Mouse (Mus musculus) gastrocnemius, postnatal 4 days (tissue): ENCODE measurements around the gene Usp18. TPM values are rescaled to one million over a fixed set of nuclear protein-coding genes. Genes with fewer than 3 reads are reported as not detected.

Source experiments
- DNase-seq, 2 experiments: peaks; one replicate each; pipeline ENCODE4 v3.0.0; 2021 to 2022; ENCODE audit warnings: low spot score in 2 of 2, mixed read lengths in 2 of 2
- total RNA-seq, 2 experiments: library from RNA; stranded (reverse); gene quantifications; 2 replicates each; pipeline ENCODE4 v1.2.3; 2021

The Usp18 gene
- total RNA-seq, 2 experiments from 2014 or later: 1.0 to 1.2 TPM

DNA sequence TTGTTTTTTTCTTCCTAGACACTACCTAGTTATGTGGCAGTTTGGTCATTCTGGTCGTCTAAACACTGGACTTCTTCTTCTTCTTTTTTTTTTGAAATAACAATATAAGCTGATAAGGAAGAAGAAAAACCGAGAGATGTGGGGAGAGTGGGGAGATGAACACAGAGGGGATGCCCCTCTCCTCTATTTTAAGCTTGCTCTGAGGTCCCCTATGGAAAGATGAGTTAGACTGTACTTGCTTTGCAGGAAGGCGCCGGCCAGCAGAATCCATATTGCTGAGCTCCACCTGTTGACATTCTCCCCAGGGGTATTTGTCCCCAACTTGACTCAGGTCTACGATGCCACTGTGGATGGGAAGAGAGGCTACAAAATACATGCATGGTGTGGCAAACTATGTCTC is 21.6 kb upstream of the Usp18 start:
- DNase-seq: no peak

DNA sequence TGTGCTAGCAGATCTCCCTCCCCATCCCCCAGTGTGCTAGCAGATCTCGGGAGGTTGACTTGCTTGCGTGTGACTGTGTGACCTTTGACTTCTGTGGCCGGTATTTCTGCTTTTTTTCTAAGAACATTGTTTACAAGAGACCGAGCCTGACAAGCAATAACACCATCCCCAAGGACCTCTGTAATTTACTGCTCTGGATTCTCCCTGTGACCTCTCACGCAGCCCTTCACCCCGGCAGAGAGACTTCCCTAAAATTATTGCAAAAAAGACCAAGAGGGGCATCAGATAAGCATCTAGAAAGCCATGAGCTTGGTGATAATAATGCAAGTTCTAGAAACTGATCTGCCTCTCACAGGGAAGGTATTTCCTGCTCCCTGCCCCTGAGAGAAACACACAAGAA is 20.7 kb upstream of the Usp18 start:
- DNase-seq: no peak

DNA sequence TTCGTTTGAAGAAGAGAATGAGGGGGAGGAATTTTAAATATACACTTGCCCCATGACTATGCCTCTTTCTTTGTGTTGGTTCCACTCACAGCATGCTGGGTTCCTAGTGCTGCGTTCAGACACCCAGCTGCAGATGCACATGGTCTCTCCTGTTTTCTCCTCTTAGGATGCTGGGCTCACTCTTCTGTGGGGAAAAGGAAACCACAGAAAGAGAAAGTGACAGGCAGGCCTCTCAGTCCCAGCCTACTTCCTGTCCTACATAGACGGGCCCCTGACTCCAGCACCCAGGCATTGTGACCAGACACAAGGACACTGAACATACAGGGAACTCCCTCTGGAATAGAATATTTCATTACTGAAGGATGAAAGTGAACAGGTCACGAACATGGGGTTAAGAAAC is 19.7 kb upstream of the Usp18 start:
- no peak for DNase-seq

DNA sequence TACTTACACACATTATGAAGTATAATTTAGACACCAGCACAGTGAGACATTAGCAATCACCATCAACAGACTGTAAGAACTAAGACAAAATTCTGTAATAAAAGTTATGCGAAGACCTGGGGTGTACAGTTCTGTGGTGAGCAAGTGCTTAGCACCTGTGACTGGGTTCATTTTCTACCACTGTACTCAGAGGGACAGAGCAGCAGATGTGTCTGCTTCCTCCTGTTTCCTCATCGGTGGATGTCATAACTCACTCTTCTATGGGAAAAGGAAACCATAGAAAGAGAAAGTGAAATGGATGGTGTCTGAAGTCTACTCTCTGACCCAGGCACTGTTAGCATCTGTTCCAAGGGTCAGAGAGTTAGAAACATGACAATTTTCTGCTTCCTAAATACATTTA is 19.0 kb upstream of the Usp18 start:
- DNase-seq: no peak

DNA sequence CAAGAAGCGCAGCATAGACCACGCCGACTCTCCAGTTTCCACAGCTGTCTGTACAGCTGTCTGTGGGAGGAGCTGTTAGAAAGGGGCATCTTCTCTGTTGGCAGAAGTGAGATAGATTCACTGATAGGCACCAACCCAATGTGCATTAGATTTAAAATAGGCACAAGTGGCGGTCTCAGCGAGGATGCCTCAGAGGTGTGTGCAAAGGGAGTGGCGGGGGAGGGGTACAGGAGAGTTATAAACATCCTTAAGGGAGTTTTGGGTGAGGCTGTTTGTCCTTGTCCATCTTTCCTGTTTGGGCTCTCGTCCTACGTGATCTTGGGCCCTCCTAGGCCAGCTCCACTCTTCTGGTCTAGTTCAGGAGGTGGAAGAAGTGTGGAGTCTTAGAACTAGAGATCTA is 17.3 kb upstream of the Usp18 start:
- no peak for DNase-seq

DNA sequence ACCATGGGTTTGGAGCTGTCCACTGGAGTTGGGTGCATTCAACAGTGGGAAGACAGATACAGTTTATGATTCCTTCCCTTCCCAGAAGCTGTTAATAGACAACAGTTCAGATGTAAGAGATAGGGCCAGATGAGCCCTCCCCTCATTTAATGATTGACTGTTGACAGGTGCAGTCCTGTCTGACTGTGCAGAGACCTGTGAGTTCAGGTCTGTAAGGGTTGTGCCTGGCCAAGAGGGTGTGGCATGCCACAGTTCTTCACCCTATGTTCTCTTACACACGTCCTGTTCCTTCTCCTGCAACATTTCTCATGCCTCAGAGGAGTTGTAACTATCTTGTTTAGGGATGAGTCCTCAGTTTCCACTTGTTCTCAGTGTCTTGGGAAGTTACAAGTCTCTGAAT is 13.1 kb upstream of the Usp18 start:
- no peak for DNase-seq

DNA sequence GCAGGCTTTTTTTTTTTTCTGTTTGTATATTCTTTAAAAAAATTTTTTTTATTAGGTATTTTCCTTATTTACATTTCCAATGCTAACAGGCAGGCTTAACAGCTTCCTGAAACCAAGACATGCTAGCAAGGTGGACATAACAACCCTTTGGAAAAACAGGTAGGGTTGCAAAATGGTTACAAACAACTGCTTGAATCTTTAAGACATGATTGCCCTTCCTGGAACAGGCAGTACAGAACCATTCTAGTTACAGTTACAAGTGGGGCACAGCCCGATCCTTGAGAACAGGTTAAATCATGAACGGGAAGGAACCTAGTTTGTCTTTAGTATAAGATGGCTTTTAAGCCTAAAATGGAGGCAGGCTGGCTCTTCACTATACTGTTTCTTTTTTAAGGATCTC is 9.3 kb upstream of the Usp18 start:
- no peak for DNase-seq

DNA sequence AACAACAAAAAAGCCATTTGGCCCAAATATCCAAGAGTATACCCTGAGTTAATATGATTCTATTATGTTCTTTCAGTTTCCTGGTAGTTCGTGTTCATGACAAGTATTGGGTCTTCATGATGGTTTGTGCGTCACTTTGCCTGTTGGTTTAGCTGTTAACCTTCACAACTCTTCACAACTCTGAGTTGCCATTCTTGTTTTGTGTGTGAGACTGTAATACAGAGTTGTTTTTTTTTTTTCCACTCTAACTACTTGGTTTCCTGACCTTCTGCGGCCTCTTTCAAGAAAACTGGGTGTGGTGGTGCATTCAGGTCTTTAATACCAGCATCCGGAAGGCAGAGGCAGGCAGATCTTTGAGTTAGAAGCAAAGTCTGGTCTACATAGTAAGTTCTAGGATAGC is 7.5 kb upstream of the Usp18 start:
- DNase-seq: no peak

DNA sequence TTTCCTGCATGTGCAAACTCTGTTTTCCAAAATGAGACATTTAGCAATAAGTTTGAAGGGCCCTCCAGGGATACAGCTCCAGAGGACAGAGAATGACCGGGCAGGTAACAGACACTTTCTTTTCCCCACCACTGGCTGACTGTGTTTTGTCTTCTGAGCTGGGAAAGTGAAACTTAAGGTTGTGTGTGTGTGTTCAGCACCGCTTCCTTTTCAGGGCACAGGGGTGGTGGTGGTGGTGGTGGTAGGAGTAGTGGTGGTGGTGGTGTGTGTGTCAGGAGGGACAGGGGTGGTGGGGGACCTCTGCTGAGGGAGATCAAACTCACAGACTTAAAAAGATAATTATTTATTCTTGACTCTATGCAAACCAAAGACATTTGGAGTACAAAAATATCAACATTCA is 3.9 kb upstream of the Usp18 start:
- DNase-seq: no peak

DNA sequence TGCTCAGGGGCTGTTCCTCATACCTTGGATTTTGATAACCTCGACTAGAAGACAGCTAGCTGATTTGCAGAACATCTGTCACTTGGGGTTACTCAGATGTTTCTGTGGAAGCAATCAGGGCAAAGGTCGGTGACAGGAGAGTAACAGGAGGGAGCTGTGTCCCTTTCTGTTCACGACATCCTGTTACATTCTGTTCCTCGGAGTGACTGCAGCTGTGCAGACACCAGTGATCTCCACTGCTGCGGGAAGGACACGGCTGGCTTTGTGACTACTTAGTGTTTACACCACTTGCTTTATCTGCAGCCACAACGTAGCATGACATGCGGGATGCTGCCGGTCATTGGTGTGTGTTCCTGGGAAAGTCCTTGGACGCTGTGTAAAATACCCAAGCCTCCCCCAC is 2.5 kb upstream of the Usp18 start:
- no peak for DNase-seq

DNA sequence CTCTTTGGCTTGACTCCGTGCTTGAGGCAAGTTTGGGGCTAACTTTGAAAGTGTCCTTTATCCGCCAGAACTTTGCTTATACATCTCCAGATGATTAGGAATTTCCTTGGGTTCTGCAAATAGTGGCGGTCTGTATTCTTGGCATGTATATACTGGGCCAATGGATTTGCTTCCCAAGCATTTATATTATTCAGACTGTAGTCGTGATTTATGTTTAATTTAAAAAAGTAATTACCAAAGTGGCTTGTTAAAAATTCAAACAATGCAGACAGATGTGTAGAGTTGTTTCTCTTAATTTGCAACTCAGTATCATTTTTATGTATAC is 293 bp downstream of the Usp18 start:
- DNase-seq: no peak

DNA sequence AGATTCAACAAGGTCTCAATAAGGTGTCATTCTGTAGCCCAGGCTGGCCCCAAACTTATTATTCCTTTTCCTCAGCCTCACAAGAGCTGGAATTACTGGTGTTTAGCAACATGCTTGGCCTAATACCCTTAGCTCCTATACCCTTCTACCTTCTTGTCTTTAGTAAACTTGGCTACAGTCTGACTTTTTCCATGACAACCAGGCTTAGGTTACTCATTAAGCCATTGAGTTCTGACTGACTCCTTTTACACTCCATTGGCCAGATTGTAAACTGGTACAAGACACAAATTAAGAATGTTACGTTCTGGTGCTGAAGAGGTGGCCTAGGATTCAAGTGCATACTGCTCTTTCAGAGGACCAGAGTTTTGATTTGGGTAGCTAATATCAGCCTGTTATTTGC is 4.7 kb downstream of the Usp18 start:
- DNase-seq: no peak

DNA sequence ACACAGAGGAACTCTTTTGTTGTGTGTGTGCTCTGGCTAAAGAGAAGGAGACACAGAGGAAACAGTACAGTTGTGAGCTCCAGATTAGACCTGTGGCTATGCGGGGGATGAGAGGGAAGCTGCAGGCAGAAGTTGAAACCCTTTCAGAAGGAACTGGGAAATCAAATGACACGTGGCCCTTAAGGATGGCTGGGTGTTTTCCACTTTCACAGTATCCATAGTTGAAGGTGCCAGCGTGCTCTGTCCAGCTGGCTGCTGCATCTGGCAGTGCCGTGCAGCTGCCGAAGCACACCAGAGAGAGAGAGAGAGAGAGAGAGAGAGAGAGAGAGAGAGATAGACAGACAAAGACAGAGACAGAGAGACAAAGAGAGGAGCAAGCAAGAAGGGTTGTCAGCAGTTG is 5.5 kb downstream of the Usp18 start:
- DNase-seq: no peak

DNA sequence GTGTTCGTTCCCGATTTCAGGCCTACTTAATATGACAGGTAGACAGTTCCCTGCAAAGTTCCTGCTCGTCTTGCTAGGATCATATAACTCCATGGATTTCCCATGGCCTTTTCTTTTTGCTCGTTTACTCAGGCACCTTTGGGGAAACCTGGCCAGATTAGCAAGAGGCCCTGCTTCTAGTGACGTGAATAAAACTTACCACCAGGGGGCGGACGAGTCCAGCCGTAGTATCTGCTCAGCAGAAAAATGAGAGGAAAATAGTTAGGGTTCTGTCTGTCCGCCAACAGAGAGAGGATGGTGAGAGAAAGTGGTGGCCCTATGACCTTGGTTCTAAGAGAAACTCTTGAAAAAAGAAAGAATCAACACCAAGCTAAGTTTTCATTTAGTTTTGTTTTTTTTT is 14.8 kb downstream of the Usp18 start:
- peak; percentile 36 to 71 for DNase-seq

DNA sequence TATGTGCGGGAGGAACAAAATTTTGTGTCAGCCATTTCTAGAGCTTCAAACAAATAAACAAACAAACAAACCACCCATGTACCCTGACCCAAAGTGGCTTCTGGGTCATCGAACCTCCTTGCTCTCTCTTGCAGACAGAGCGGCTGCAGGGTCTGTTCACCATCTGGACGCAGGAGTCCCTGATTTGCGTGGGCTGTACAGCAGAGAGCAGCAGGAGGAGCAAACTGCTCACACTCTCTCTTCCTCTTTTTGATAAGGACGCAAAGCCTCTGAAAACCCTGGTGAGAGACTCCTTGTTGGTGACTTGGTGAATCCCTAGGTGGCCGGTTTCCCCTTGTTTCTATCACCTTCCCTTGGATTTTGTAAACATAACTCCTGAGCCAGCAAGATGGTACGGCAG is 15.5 kb downstream of the Usp18 start:
- no peak for DNase-seq

DNA sequence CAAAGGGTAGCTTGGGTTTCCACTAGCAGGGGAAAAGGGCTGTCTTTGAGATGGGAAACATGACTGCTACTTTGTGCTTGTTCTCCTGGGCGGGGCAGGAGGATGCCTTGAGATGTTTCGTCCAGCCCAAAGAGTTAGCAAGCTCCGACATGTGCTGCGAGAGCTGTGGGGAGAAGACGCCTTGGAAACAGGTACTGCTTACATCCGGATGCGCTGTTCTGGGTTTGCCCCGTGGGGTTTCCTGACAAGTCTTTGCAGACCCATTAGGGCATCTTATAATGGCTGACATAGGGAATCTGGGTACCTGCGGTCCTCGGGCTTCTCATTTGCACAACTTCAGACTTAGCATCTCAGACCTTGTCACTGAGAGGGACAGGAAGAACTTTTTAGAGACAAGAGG is 16.3 kb downstream of the Usp18 start:
- no peak for DNase-seq

DNA sequence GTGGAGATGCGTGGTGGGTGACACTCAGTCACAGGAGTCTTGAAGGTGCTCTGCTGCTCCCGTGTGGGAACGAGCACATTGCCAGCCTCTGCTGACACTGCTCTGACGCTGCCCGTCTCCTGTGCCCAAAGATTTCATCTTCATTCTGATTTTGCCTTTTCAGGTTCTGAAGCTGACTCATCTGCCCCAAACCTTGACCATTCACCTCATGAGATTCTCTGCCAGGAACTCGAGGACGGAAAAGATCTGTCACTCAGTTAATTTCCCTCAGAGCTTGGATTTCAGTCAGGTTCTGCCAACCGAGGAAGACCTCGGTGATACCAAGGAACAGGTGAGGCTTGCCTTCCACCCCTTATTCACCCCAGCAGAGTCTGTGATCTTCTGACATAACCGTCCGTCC is 16.8 kb downstream of the Usp18 start:
- DNase-seq: no peak

DNA sequence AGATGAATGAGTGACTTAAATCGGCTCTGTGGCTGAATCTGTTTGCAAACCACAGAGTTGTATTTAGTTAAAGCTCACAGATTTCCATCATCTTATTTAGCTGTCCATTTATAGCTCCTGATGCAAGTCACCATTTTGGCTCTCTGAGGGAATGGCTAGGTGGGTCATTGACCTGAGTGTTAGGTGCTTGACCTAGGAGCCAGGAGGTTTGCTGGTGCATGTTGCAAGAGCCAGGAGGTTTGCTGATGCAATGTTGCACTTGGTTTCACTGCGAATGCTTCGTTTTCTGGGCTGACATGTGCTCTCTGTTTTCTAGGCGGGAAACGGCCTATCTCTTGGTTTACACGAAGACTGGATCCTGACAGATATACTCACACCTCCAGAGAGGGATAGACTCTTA is 24.4 kb downstream of the Usp18 start:
- no peak for DNase-seq

DNA sequence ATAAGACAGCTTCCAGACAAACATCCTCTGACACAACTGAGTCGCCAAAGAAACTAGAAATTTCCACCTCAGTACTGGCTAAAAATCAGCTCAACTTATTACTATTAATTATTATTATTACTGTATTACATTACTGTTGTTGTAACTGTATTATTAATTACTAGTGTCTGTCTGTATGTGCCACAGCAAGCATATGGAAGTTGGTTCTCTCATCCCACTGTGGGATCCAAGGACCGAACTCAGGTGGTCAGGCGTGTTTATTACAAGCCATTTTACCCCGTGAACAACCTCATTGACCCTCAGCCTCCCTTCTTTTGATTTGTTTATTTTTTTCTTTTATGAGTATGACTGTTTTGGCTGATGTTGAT is 26.0 kb downstream of the Usp18 start:
- DNase-seq: no peak

DNA sequence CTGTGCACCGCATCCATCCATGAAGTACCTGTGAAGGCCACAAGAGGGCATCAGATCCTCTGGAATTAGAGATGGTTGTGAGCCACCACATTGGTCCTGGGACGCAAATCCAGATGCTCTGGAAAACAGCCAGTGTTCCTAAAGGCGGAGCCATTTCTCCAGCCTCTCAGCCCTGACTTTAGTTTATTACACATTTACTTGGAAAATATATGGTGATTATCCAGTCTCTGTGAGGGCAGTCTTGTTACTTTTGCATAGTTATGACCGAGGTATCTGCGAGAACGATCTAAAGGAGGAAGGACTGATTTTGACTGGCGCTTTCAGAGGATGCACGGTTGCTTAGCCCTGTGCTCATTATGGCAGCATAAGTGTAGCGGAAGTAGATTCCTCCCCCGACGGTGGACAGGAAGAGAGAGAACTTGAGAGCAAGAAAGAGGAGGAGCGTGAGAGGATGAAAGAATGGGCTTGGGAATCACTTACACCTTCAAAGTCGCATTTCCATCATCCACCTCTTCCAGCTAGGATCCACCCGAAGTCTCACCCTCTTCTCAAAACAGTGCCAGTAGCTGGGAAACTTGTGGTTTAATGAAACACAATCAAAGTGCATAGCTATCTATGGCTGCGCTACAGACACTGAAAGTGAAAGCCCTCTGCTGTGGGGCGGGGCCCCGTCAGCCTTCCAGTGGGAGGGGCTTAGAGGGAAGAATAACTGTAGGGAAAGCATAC is 26.5 kb downstream of the Usp18 start:
- peak; percentile 65 to 83 for DNase-seq

DNA sequence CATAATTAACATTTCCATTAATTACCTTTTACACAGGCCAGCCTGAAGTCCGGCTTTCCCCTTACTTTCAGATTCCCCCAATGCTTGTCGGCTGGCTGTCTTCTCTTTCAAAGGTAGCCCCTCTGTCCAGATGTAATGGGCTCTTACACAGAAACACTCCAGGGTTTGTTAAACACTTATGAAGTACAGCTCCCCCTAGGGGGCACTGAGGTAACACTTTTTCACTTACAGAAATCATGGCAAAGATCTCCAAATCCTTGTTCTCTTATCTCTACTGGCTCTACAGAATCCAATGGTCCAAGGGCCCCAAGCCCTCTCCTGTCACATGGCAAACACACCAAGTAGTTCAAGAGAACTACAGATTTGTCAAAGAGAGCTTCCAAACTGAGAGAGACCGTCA is 28.6 kb downstream of the Usp18 start:
- DNase-seq: no peak

DNA sequence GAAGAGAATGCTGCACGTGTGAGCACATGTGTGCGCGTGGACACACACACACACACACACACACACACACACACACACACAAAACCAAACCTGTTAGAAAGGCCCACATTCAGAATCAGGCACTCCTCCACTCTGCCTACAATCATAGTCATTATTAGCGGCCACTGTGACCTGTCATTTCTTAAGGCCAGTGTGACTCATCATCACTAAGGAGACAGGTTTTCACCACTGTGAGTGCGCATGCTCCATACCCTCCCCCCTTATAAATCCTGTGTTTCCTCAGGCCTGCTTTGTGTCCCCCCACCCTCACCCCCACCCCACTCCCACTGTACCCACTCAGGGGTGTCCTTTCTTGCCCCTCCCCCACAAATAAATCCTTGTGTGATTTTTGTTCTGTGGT is 38.4 kb downstream of the Usp18 start:
- no peak for DNase-seq

DNA sequence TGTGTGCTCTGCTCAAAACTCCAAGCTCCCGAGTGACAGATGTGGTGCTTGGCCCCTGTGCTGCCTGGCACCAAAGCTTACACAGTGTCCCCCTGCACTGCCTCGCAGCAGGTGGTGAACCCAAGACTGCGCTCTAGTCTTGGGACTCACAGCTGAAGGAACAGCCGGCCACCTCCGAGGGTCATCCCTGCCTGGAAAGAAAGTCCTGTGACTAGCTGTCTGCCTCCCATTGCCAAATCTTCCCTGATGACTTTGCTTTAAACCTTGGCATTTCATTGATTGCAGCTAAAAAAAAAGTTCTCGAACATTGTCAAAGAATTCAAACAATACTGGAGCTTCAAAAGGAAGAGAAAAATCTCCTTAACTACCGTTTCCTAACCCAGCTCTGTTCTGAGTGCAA is 53.6 kb downstream of the Usp18 start:
- DNase-seq: no peak

DNA sequence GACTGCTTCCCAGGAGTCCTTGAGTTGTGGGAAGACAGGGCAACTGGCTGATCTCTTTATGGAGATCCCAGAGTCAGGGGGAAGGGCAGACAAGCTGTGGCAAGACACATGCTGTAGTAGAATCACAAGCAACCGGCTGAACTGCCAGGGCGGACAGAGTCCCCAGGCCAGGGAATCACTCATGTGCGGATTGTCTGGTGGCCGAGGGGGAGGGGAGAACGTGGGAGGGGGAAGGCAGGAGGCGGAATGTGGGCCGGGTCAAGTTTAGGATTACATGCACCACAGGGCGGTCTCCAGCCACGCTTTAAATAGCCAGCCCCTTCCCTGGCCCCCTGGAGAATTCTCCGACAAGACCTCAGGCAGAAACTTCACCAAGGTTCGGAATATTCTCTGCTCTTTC is 54.2 kb downstream of the Usp18 start, which contains the start of gene Slc6a13:
Slc6a13 (plus strand) TSS at position 274 of the 400 bp plus-strand sequence.
- DNase-seq: peak; percentile 24 to 55
